Mouse (Mus musculus): ENCODE data around the gene Schip1. TPM values are rescaled to one million over a fixed set of nuclear protein-coding genes. Genes with fewer than 3 reads are reported as not detected.
A peak's percentile ranks its signal among the peaks of the same experiment; 100 is the strongest.

Schip1 gene
- polyA plus RNA-seq, 1 experiment from 2014 or later, result 181 TPM

- H3K4me3 ChIP-seq, result no peak overlapping the region
- no peak for ATAC-seq (replicated peaks)
- no peaks in the 10 kb centered on the region for H3K36me3 ChIP-seq
- no peak overlapping the region for H3K4me2 ChIP-seq (replicated peaks)
- H3K27ac ChIP-seq (replicated peaks), result no peak overlapping the region
- no peaks in the 10 kb centered on the region for H3K4me1 ChIP-seq
- H3K27me3 ChIP-seq, result no peaks in the 10 kb centered on the region
- 95% methylated on average over 3 of the region's 3 CpGs for WGBS
- no peak overlapping the region for H3K9ac ChIP-seq (replicated peaks)
- no peaks in the 10 kb centered on the region for H3K9me3 ChIP-seq
Observed at GRCm38 (mm10) chr3:68221452-68221851, 156.8 kb downstream of the Schip1 start.

GRCm38 (mm10) chr3:68239887-68240286, 175.3 kb downstream of the Schip1 start:
- 90% methylated on average over 2 of the region's 2 CpGs for WGBS
- Histone ChIP-seq H3K4me2 (replicated peaks) (no peak overlapping the region), H3K4me1 (no peaks in the 10 kb centered on the region), H3K27ac (replicated peaks) (no peak overlapping the region), H3K9ac (replicated peaks) (no peak overlapping the region), H3K4me3 (no peak overlapping the region), H3K36me3 (no peaks in the 10 kb centered on the region), H3K9me3 (no peaks in the 10 kb centered on the region), H3K27me3 (no peaks in the 10 kb centered on the region)
- no peak for ATAC-seq (replicated peaks)

- Histone ChIP-seq H3K4me3 (no peak overlapping the region), H3K9ac (replicated peaks) (no peak overlapping the region), H3K27me3 (no peaks in the 10 kb centered on the region), H3K4me2 (replicated peaks) (no peak overlapping the region), H3K4me1 (peaks cover 2% of the 10 kb centered on the region; the same call in 1 of the 2 replicates), H3K9me3 (no peaks in the 10 kb centered on the region), H3K36me3 (no peaks in the 10 kb centered on the region), H3K27ac (replicated peaks) (no peak overlapping the region)
- 54% methylated on average over 3 of the region's 3 CpGs for WGBS
- ATAC-seq (replicated peaks), result no peak
Observed at GRCm38 (mm10) chr3:68243239-68243638, 178.6 kb downstream of the Schip1 start.

DNA sequence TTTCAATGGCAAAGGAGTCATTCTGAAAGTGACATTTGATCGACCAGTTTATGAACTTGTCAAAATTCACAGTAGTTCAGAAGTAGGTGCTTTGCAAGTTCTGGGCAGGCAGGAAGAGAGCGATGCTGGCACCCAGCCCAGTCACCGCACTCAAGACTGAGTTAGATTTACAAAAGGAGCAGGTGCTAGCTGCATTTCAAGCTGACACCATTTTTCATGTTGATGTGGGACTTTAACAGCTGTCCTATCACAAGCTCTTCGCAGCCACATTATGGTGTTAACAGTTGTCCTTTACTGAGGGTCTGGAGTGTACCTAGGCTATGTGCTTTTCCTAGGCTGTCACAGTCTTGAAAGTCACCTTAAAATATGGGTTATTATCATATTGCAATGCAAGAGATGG, 181.6 kb downstream of the Schip1 start:
- H3K4me1 ChIP-seq, result peaks cover 2% of the 10 kb centered on the region; the same call in 1 of the 2 replicates
- H3K4me2 ChIP-seq (replicated peaks), result no peak overlapping the region
- 42% methylated on average over 4 of the region's 4 CpGs for WGBS
- no peaks in the 10 kb centered on the region for H3K27me3 ChIP-seq
- H3K27ac ChIP-seq (replicated peaks), result no peak overlapping the region
- no peak overlapping the region for H3K9ac ChIP-seq (replicated peaks)
- no peaks in the 10 kb centered on the region for H3K9me3 ChIP-seq
- ATAC-seq (replicated peaks), result peak; percentile 59; the same call in 1 of the 2 replicates
- no peaks in the 10 kb centered on the region for H3K36me3 ChIP-seq
- no peak overlapping the region for H3K4me3 ChIP-seq

- 58% methylated on average over 2 of the region's 2 CpGs for WGBS
- Histone ChIP-seq H3K27me3 (no peaks in the 10 kb centered on the region), H3K4me2 (replicated peaks) (no peak overlapping the region), H3K4me1 (peaks cover 2% of the 10 kb centered on the region; the same call in 1 of the 2 replicates), H3K27ac (replicated peaks) (peak overlapping the region; percentile 4; the same call in 1 of the 2 replicates), H3K36me3 (no peaks in the 10 kb centered on the region), H3K4me3 (no peak overlapping the region), H3K9me3 (no peaks in the 10 kb centered on the region), H3K9ac (replicated peaks) (no peak overlapping the region)
- 0 out of 2 replicates have a peak, but pooled peaks have one; percentile 48 for ATAC-seq (replicated peaks)
Observed at GRCm38 (mm10) chr3:68250589-68250988, 186.0 kb downstream of the Schip1 start.

GRCm38 (mm10) chr3:68252335-68252734, 187.7 kb downstream of the Schip1 start:
- H3K27me3 ChIP-seq, result no peaks in the 10 kb centered on the region
- ATAC-seq (replicated peaks), result no peak
- H3K9ac ChIP-seq (replicated peaks), result no peak overlapping the region
- no peak overlapping the region for H3K27ac ChIP-seq (replicated peaks)
- no peaks in the 10 kb centered on the region for H3K9me3 ChIP-seq
- no peaks in the 10 kb centered on the region for H3K4me1 ChIP-seq
- H3K4me3 ChIP-seq, result no peak overlapping the region
- H3K4me2 ChIP-seq (replicated peaks), result no peak overlapping the region
- H3K36me3 ChIP-seq, result no peaks in the 10 kb centered on the region
- WGBS, result 66% methylated on average over 1 of the region's 1 CpGs

GRCm38 (mm10) chr3:68262304-68262703, 197.7 kb downstream of the Schip1 start:
- no peak overlapping the region for H3K27ac ChIP-seq (replicated peaks)
- no peaks in the 10 kb centered on the region for H3K4me1 ChIP-seq
- no peak overlapping the region for H3K9ac ChIP-seq (replicated peaks)
- no peak overlapping the region for H3K4me2 ChIP-seq (replicated peaks)
- no peak for ATAC-seq (replicated peaks)
- WGBS, result 86% methylated on average over 6 of the region's 6 CpGs
- no peaks in the 10 kb centered on the region for H3K36me3 ChIP-seq
- H3K27me3 ChIP-seq, result no peaks in the 10 kb centered on the region
- no peaks in the 10 kb centered on the region for H3K9me3 ChIP-seq
- no peak overlapping the region for H3K4me3 ChIP-seq

GRCm38 (mm10) chr3:68267905-68268304, 203.3 kb downstream of the Schip1 start:
- Histone ChIP-seq H3K9me3 (no peaks in the 10 kb centered on the region), H3K27me3 (no peaks in the 10 kb centered on the region), H3K36me3 (no peaks in the 10 kb centered on the region), H3K4me1 (peaks cover 11% of the 10 kb centered on the region; the same call in 1 of the 2 replicates), H3K27ac (replicated peaks) (no peak overlapping the region), H3K4me2 (replicated peaks) (no peak overlapping the region), H3K4me3 (no peak overlapping the region), H3K9ac (replicated peaks) (no peak overlapping the region)
- WGBS, result 86% methylated on average over 4 of the region's 4 CpGs
- ATAC-seq (replicated peaks), result no peak

GRCm38 (mm10) chr3:68269251-68269650, 204.6 kb downstream of the Schip1 start:
- H3K27me3 ChIP-seq, result no peaks in the 10 kb centered on the region
- no peak overlapping the region for H3K9ac ChIP-seq (replicated peaks)
- 78% methylated on average over 4 of the region's 4 CpGs for WGBS
- ATAC-seq (replicated peaks), result no peak
- H3K4me3 ChIP-seq, result no peak overlapping the region
- no peaks in the 10 kb centered on the region for H3K36me3 ChIP-seq
- no peak overlapping the region for H3K27ac ChIP-seq (replicated peaks)
- no peak overlapping the region for H3K4me2 ChIP-seq (replicated peaks)
- H3K9me3 ChIP-seq, result no peaks in the 10 kb centered on the region
- H3K4me1 ChIP-seq, result peaks cover 11% of the 10 kb centered on the region; the same call in 1 of the 2 replicates

GRCm38 (mm10) chr3:68270246-68270645, 205.6 kb downstream of the Schip1 start:
- Histone ChIP-seq H3K4me3 (no peak overlapping the region), H3K9ac (replicated peaks) (no peak overlapping the region), H3K36me3 (no peaks in the 10 kb centered on the region), H3K27me3 (no peaks in the 10 kb centered on the region), H3K4me2 (replicated peaks) (no peak overlapping the region), H3K27ac (replicated peaks) (no peak overlapping the region), H3K4me1 (peaks cover 11% of the 10 kb centered on the region; the same call in 1 of the 2 replicates), H3K9me3 (no peaks in the 10 kb centered on the region)
- no peak for ATAC-seq (replicated peaks)
- 77% methylated on average over 6 of the region's 6 CpGs for WGBS

DNA sequence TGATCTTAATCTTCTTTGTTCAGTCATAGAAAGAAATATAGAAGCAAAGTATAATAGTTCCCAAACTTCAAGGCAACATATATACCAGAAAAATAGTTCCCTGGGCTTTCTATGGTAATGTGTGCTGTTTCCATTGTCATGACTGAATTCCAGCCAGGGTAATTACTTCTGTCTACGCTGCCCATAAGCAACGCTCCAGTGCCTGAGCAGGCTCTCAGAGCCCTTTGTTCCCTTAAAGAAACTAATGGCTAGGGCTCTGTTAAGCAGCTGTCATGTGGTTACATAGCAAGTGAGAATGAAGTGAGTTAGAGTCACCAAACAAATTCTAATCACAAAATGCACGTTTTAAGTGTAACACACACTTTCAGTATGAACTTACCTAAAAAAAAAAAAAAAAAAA, 206.9 kb downstream of the Schip1 start:
- peaks cover 11% of the 10 kb centered on the region; the same call in 1 of the 2 replicates for H3K4me1 ChIP-seq
- H3K27ac ChIP-seq (replicated peaks), result no peak overlapping the region
- H3K36me3 ChIP-seq, result no peaks in the 10 kb centered on the region
- ATAC-seq (replicated peaks), result peak; percentile 71; the same call in 1 of the 2 replicates
- no peaks in the 10 kb centered on the region for H3K9me3 ChIP-seq
- H3K4me2 ChIP-seq (replicated peaks), result no peak overlapping the region
- H3K4me3 ChIP-seq, result no peak overlapping the region
- H3K9ac ChIP-seq (replicated peaks), result no peak overlapping the region
- no peaks in the 10 kb centered on the region for H3K27me3 ChIP-seq
- 8% methylated on average over 3 of the region's 3 CpGs for WGBS

GRCm38 (mm10) chr3:68271881-68272280, 207.3 kb downstream of the Schip1 start:
- Histone ChIP-seq H3K9me3 (no peaks in the 10 kb centered on the region), H3K27ac (replicated peaks) (no peak overlapping the region), H3K4me3 (no peak overlapping the region), H3K27me3 (no peaks in the 10 kb centered on the region), H3K9ac (replicated peaks) (no peak overlapping the region), H3K4me2 (replicated peaks) (no peak overlapping the region), H3K4me1 (peaks cover 11% of the 10 kb centered on the region; the same call in 1 of the 2 replicates), H3K36me3 (no peaks in the 10 kb centered on the region)
- ATAC-seq (replicated peaks), result peak; percentile 69
- 46% methylated on average over 3 of the region's 3 CpGs for WGBS

Measured in forebrain, embryonic 15.5 days (tissue).